Mouse (Mus musculus) gastrocnemius, postnatal 10 days (tissue): Measurements from ENCODE around the gene Arl15. TPM values are rescaled to one million over a fixed set of nuclear protein-coding genes. Genes with fewer than 3 reads are reported as not detected.

ENCODE experiments used
- DNase-seq: peaks from one replicate; pipeline ENCODE4 v3.0.0; 2021; ENCODE audit warnings: mixed read lengths
- total RNA-seq, 2 experiments: library from RNA; stranded (reverse); gene quantifications; 2 replicates each; pipeline ENCODE4 v1.2.3; 2021

The Arl15 gene
- total RNA-seq, 2 experiments from 2014 or later, result 8.7 to 8.8 TPM

GRCm38 (mm10) chr13:113800246-113800645, 5.9 kb downstream of the Arl15 start:
- no peak for DNase-seq

GRCm38 (mm10) chr13:113802571-113802970, 8.3 kb downstream of the Arl15 start:
- DNase-seq, result no peak

- DNase-seq, result no peak
These were observed 16.8 kb downstream of the Arl15 start for GRCm38 (mm10) chr13:113811141-113811540.

GRCm38 (mm10) chr13:113811910-113812592, 17.7 kb downstream of the Arl15 start:
- DNase-seq, result no peak

- DNase-seq, result no peak
These were observed 18.3 kb downstream of the Arl15 start for GRCm38 (mm10) chr13:113812593-113812975.

GRCm38 (mm10) chr13:113814121-113814520, 19.8 kb downstream of the Arl15 start:
- no peak for DNase-seq

- DNase-seq, result no peak
These were observed 21.6 kb downstream of the Arl15 start for GRCm38 (mm10) chr13:113815697-113816420.

- DNase-seq, result no peak
These were observed 22.1 kb downstream of the Arl15 start for GRCm38 (mm10) chr13:113816421-113816810.

GRCm38 (mm10) chr13:113819006-113819405, 24.7 kb downstream of the Arl15 start:
- DNase-seq, result no peak

- DNase-seq, result no peak
These were observed 25.9 kb downstream of the Arl15 start for GRCm38 (mm10) chr13:113820176-113820575.

GRCm38 (mm10) chr13:113821891-113822290, 27.6 kb downstream of the Arl15 start:
- DNase-seq, result no peak

GRCm38 (mm10) chr13:113824027-113824426, 29.7 kb downstream of the Arl15 start:
- DNase-seq, result no peak

- DNase-seq, result no peak
These were observed 34.3 kb downstream of the Arl15 start for GRCm38 (mm10) chr13:113828633-113829032.

- DNase-seq, result no peak
These were observed 34.8 kb downstream of the Arl15 start for GRCm38 (mm10) chr13:113829079-113829478.

- DNase-seq, result no peak
These were observed 36.5 kb downstream of the Arl15 start for GRCm38 (mm10) chr13:113830805-113831204.

- no peak for DNase-seq
These were observed 38.6 kb downstream of the Arl15 start for GRCm38 (mm10) chr13:113832947-113833346.

GRCm38 (mm10) chr13:113835921-113836320, 41.6 kb downstream of the Arl15 start:
- DNase-seq, result no peak

GRCm38 (mm10) chr13:113838601-113839576, 44.6 kb downstream of the Arl15 start:
- DNase-seq, result no peak

GRCm38 (mm10) chr13:113840421-113840820, 46.1 kb downstream of the Arl15 start:
- DNase-seq, result no peak

GRCm38 (mm10) chr13:113842411-113843309, 48.4 kb downstream of the Arl15 start:
- DNase-seq, result no peak

- DNase-seq, result no peak
These were observed 49.0 kb downstream of the Arl15 start for GRCm38 (mm10) chr13:113843310-113843649.

GRCm38 (mm10) chr13:113843901-113844300, 49.6 kb downstream of the Arl15 start:
- DNase-seq, result no peak
